Mouse (Mus musculus) megakaryocyte, embryonic 14.5 days (primary cell): ENCODE measurements around the gene Imp3. TPM values are rescaled to one million over a fixed set of nuclear protein-coding genes. Genes with fewer than 3 reads are reported as not detected.
A peak's percentile ranks its signal among the peaks of the same experiment; 100 is the strongest.

Experiments used
- H3K27me3 ChIP-seq: replicated peaks from 2 replicates; pipeline ENCODE3; 2012; ENCODE audit warnings: inconsistent platforms
- H3K36me3 ChIP-seq: replicated peaks from 2 replicates; pipeline ENCODE3; 2012; ENCODE audit warnings: low read length, inconsistent platforms, mixed read lengths
- H3K4me1 ChIP-seq: 2 replicates; pipeline ENCODE4 v1.6.1; 2012; ENCODE audit warnings: inconsistent platforms
- H3K4me3 ChIP-seq: replicated peaks from 2 replicates; pipeline ENCODE3; 2012; ENCODE audit warnings: moderate library complexity, mild to moderate bottlenecking, inconsistent platforms
- H3K9me3 ChIP-seq: 2 replicates; pipeline ENCODE4 v1.6.1; 2012; ENCODE audit warnings: inconsistent platforms
- FLI1 ChIP-seq: IDR thresholded peaks from 2 replicates; pipeline ENCODE4 v1.6.1; 2012; ENCODE audit warnings: low read length, inconsistent platforms, mixed read lengths
- GATA1 ChIP-seq: IDR thresholded peaks from 3 replicates; pipeline ENCODE4 v1.6.1; 2012; ENCODE audit warnings: mixed read lengths, low read length, inconsistent platforms, borderline replicate concordance
- polyA plus RNA-seq: library from polyadenylated mRNA; stranded (reverse); fragments of >175 nt; gene quantifications from 2 replicates; pipeline ENCODE4 v1.2.3, GENCODE M21; 2012; ENCODE audit warnings: low replicate concordance; ENCODE audit not compliant: insufficient read depth

Imp3 gene
- 42.0 and 92.2 TPM in 2 replicates for polyA plus RNA-seq

GRCm38 (mm10) chr9:56937223-56938160 lies at the start of gene Imp3:
TSS of gene Imp3 (plus strand) at chr9:56937475.
- H3K4me1 ChIP-seq = peaks cover 22% of the 10 kb centered on the region

DNA sequence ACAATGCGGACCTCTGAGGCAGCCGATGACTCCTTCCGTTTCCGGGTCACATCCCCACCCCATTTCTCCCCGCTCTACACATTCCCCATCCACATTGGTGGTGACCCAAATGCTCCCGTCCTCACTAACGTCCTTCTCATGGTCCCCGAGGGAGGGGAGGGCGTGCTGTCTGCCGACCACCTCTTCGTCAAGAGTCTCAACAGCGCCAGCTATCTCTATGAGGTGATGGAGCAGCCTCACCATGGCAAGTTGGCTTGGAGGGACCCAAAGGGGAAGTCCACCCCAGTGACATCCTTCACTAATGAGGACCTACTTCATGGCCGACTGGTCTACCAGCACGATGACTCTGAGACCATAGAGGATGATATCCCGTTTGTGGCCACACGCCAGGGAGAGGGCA lies 49.7 kb upstream of the Imp3 start:
- H3K27me3 ChIP-seq = peaks cover 89% of the 10 kb centered on the region
- no peak for TF ChIP-seq FLI1
- no peak for TF ChIP-seq GATA1

More at GRCm38 (mm10) chr9:56937223-56938160, at the start of gene Imp3:
- Histone ChIP-seq H3K36me3 (no peaks in the 10 kb centered on the region), H3K4me3 (peak within 1 kb of the TSS; percentile 94), H3K27me3 (peaks cover under 1% of the 10 kb centered on the region), H3K9me3 (peaks cover 6% of the 10 kb centered on the region)
- TF ChIP-seq FLI1 (peak; percentile 25; the same call in 1 of the 2 replicates), GATA1 (no peak)

DNA sequence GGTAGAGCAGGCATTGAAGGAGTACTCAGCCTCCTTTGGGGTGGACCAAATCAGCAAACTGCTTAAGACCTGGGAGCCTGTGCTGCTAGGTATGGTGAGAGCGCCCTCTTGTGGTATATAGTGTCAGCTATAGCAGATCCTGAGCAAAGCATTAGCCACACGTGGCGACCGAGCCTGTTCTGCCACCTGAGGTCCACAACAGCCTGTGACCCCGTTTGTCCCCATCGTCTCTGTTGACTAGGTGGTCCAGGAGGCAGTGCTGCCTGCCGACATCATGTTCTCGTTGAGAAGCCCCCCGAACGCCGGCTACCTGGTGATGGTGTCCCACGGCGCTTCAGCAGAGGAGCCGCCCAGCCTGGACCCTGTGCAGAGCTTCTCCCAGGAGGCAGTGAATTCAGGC lies 47.5 kb upstream of the Imp3 start:
- Histone ChIP-seq H3K4me1 (peaks cover 24% of the 10 kb centered on the region), H3K4me3 (peak overlapping the region; percentile 84), H3K27me3 (peaks cover 90% of the 10 kb centered on the region), H3K9me3 (no peaks in the 10 kb centered on the region), H3K36me3 (no peaks in the 10 kb centered on the region)
- TF ChIP-seq GATA1 = no peak
- TF ChIP-seq FLI1 = no peak

More for the DNA sequence above, 49.7 kb upstream of the Imp3 start:
- no peaks in the 10 kb centered on the region for H3K9me3 ChIP-seq
- peaks cover 13% of the 10 kb centered on the region for H3K4me1 ChIP-seq
- no peaks in the 10 kb centered on the region for H3K36me3 ChIP-seq
- peak overlapping the region; percentile 44 for H3K4me3 ChIP-seq

- TF ChIP-seq GATA1 (no peak), FLI1 (no peak)
- Histone ChIP-seq H3K36me3 (no peaks in the 10 kb centered on the region), H3K9me3 (no peaks in the 10 kb centered on the region), H3K4me1 (peaks cover 24% of the 10 kb centered on the region), H3K4me3 (no peak overlapping the region), H3K27me3 (peaks cover 90% of the 10 kb centered on the region)
These were observed 46.6 kb upstream of the Imp3 start for GRCm38 (mm10) chr9:56890522-56891250.

GRCm38 (mm10) chr9:56891517-56892011 lies 45.7 kb upstream of the Imp3 start:
- Histone ChIP-seq H3K4me1 (peaks cover 24% of the 10 kb centered on the region), H3K36me3 (no peaks in the 10 kb centered on the region), H3K4me3 (peak overlapping the region; percentile 77), H3K27me3 (peaks cover 88% of the 10 kb centered on the region), H3K9me3 (no peaks in the 10 kb centered on the region)
- TF ChIP-seq GATA1 = no peak
- no peak for TF ChIP-seq FLI1

GRCm38 (mm10) chr9:56892111-56892510 lies 45.2 kb upstream of the Imp3 start:
- H3K4me3 ChIP-seq = no peak overlapping the region
- H3K4me1 ChIP-seq = peaks cover 24% of the 10 kb centered on the region
- no peaks in the 10 kb centered on the region for H3K9me3 ChIP-seq
- H3K36me3 ChIP-seq = no peaks in the 10 kb centered on the region
- H3K27me3 ChIP-seq = peaks cover 88% of the 10 kb centered on the region
- no peak for TF ChIP-seq GATA1
- no peak for TF ChIP-seq FLI1

DNA sequence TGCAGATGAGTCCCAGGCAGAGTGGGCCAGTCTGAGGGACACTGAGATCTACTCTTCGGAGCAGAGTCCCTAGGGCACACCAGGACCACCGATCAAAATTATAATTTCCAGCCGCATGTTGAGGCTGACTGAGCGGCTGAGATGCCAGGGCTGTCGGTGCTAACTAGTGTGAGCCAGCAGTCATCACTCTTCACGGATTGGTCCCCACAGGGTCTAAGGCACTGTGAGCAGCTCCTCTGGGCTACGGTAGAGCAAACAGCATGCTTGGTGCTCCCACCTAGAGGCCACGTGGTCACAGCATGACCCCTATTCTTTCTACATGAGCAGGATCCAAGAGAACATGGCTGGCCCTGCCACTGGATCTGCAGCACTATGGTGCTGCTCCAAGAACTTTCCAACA lies 44.0 kb upstream of the Imp3 start:
- TF ChIP-seq FLI1 = no peak
- no peak for TF ChIP-seq GATA1
- Histone ChIP-seq H3K27me3 (peaks cover 88% of the 10 kb centered on the region), H3K4me3 (no peak overlapping the region), H3K36me3 (no peaks in the 10 kb centered on the region), H3K4me1 (peaks cover 24% of the 10 kb centered on the region), H3K9me3 (no peaks in the 10 kb centered on the region)

DNA sequence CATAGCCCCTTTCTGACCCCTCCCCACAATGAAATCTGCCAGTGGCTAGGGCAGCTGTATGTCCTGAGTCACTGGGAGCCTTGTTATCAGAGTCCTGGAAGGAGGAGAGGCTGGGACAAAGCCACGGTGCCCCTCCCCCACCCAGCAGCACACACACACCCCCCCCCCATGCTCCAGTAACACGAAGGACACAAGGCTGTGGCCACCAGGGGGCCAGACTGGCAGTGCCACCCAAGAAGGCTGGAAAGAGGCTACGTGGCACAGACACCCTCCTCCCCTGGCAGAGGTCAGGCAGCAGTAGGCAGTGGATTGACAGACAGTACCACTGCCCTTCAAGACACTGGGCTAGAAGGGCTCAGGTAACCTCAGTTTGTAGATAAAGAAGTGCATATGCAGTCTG lies 43.3 kb upstream of the Imp3 start:
- H3K27me3 ChIP-seq = peaks cover 88% of the 10 kb centered on the region
- H3K4me1 ChIP-seq = peaks cover 24% of the 10 kb centered on the region
- no peaks in the 10 kb centered on the region for H3K9me3 ChIP-seq
- no peak overlapping the region for H3K4me3 ChIP-seq
- TF ChIP-seq GATA1 (no peak), FLI1 (no peak)
- H3K36me3 ChIP-seq = no peaks in the 10 kb centered on the region

DNA sequence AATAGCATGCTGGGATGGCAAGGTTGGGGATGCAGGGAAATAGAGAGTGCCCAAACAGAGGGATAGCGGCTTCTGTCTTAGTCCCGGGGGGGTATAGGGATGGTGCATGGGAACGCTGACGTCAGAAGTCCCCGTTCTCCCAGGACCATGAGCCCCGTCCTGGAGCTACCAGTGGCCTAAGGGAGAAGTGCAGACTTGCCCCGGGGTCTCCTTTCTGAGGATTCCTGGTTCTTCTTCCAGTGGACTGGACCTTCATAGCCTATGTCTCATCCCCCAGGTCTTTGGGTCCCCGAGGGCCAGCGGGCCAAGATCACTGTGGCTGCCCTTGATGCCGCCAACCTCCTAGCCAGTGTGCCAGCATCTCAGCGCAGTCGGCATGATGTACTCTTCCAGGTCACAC lies 40.5 kb upstream of the Imp3 start:
- Histone ChIP-seq H3K27me3 (peaks cover 82% of the 10 kb centered on the region), H3K9me3 (no peaks in the 10 kb centered on the region), H3K36me3 (no peaks in the 10 kb centered on the region), H3K4me3 (no peak overlapping the region), H3K4me1 (peaks cover 19% of the 10 kb centered on the region)
- TF ChIP-seq GATA1 = no peak
- TF ChIP-seq FLI1 = no peak
